Mouse (Mus musculus) hindbrain, postnatal 0 days (tissue): ENCODE results near the gene Slc2a2. TPM values are rescaled to one million over a fixed set of nuclear protein-coding genes. Genes with fewer than 3 reads are reported as not detected.

Source experiments
- ATAC-seq: fragments of 200-750 bp; cut with Nextera tagmentation; 2 replicates; pipeline ENCODE4 v1.8.0; 2017; ENCODE audit warnings: mild to moderate bottlenecking, moderate TSS enrichment, moderate library complexity
- DNase-seq: peaks from one replicate; pipeline ENCODE4 v3.0.0-alpha.2; 2015; ENCODE audit warnings: low spot score
- H3K27ac ChIP-seq: fragments of 300-500 bp; sonication (generic); 2 replicates; pipeline ENCODE4 v1.5.1; 2014; ENCODE audit warnings: mild to moderate bottlenecking
- H3K27me3 ChIP-seq: fragments of 300-500 bp; sonication (generic); 2 replicates; pipeline ENCODE4 v1.6.1; 2014; ENCODE audit warnings: low read length, mixed read lengths; ENCODE audit not compliant: insufficient read depth
- H3K36me3 ChIP-seq: fragments of 300-500 bp; sonication (generic); 2 replicates; pipeline ENCODE4 v1.6.1; 2014; ENCODE audit warnings: low read length, mixed read lengths; ENCODE audit not compliant: insufficient read depth
- H3K4me1 ChIP-seq: fragments of 300-500 bp; sonication (generic); 2 replicates; pipeline ENCODE4 v1.6.1; 2014; ENCODE audit warnings: antibody characterized with exemption, low read length, mixed read lengths; ENCODE audit not compliant: insufficient read depth
- H3K4me2 ChIP-seq: fragments of 300-500 bp; sonication (generic); 2 replicates; pipeline ENCODE4 v1.6.1; 2014; ENCODE audit warnings: low read depth, mild to moderate bottlenecking, low read length, moderate library complexity, mixed read lengths
- H3K4me3 ChIP-seq: fragments of 300-500 bp; sonication (generic); 2 replicates; pipeline ENCODE4 v1.5.1; 2014; ENCODE audit warnings: low read length
- H3K9ac ChIP-seq: fragments of 300-500 bp; sonication (generic); replicated peaks from 2 replicates; pipeline ENCODE4 v1.6.1; 2014; ENCODE audit warnings: mild to moderate bottlenecking, low read length, moderate library complexity, mixed read lengths
- H3K9me3 ChIP-seq: fragments of 300-500 bp; sonication (generic); 2 replicates; pipeline ENCODE4 v1.6.1; 2016; ENCODE audit warnings: low read length, mixed read lengths
- CTCF ChIP-seq: IDR thresholded peaks from 2 replicates; pipeline ENCODE4 v1.5.1; 2016; ENCODE audit warnings: antibody characterized with exemption, control low read depth, low read depth
- WGBS: fragments of 180-500 bp; shearing (Covaris S2); extraction: QIAGEN DNeasy Blood & Tissue Kit; methylation state at CpG from one replicate; pipeline ENCODE4 v1.1.7; 2014; 5-methylcytosine and 5-hydroxymethylcytosine counted together
- polyA plus RNA-seq: library from polyadenylated mRNA; unstranded; fragments of >200 nt; fragmentation: Nextera tagmentation; extraction: Ambion mirVana; gene quantifications from 2 replicates; pipeline ENCODE4 v1.2.1, GENCODE M21; 2015
- total RNA-seq: library from RNA; depleted of rRNA; stranded (reverse); fragments of >200 nt; gene quantifications from 2 replicates; pipeline ENCODE4 v1.2.3, GENCODE M21; 2014

Slc2a2 gene
- total and polyA plus RNA-seq, 2 experiments from 2014 or later, result 0.09 TPM; not detected in 1

DNA sequence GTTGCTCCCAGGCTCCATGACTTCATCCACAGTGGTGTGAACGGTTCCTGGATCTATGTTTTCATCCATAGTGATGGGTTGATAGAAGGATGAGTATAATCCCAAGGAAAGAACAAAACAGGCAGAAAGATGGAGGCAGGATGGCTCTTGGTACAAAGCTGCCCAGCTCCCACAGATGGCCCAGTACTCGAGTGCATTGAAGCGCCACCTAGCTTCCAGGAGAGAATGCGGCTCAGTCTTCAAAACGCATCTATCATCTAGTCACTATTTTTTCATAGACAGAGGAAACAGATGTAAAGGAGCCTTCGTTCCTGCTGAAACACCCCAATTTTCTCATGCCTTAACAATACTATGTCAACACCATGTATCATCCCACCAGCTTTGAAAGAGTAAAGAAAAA lies 25.8 kb downstream of the Slc2a2 start:
- Histone ChIP-seq H3K4me2 (no peak overlapping the region), H3K4me3 (no peak overlapping the region), H3K9me3 (no peaks in the 10 kb centered on the region), H3K27ac (no peak overlapping the region), H3K9ac (no peak overlapping the region), H3K36me3 (no peaks in the 10 kb centered on the region), H3K4me1 (no peaks in the 10 kb centered on the region), H3K27me3 (no peaks in the 10 kb centered on the region)
- TF ChIP-seq CTCF, result peak; percentile 39
- no peak for ATAC-seq
- DNase-seq, result no peak
- WGBS, result 66% methylated on average over 6 of the region's 6 CpGs

GRCm38 (mm10) chr3:28725203-28725602 lies 27.5 kb downstream of the Slc2a2 start:
- no peak overlapping the region for H3K4me2 ChIP-seq
- H3K36me3 ChIP-seq, result no peaks in the 10 kb centered on the region
- H3K9ac ChIP-seq, result no peak overlapping the region
- H3K4me3 ChIP-seq, result no peak overlapping the region
- WGBS, result 95% methylated on average over 13 of the region's 13 CpGs
- H3K4me1 ChIP-seq, result no peaks in the 10 kb centered on the region
- no peak for DNase-seq
- ATAC-seq, result no peak
- H3K9me3 ChIP-seq, result no peaks in the 10 kb centered on the region
- no peak overlapping the region for H3K27ac ChIP-seq
- no peaks in the 10 kb centered on the region for H3K27me3 ChIP-seq
- no peak for TF ChIP-seq CTCF

GRCm38 (mm10) chr3:28726356-28726755 lies 28.7 kb downstream of the Slc2a2 start:
- DNase-seq, result no peak
- Histone ChIP-seq H3K4me2 (no peak overlapping the region), H3K36me3 (no peaks in the 10 kb centered on the region), H3K27me3 (no peaks in the 10 kb centered on the region), H3K9ac (no peak overlapping the region), H3K4me3 (no peak overlapping the region), H3K9me3 (no peaks in the 10 kb centered on the region), H3K4me1 (no peaks in the 10 kb centered on the region), H3K27ac (no peak overlapping the region)
- ATAC-seq, result no peak
- no peak for TF ChIP-seq CTCF
- 97% methylated on average over 7 of the region's 7 CpGs for WGBS

DNA sequence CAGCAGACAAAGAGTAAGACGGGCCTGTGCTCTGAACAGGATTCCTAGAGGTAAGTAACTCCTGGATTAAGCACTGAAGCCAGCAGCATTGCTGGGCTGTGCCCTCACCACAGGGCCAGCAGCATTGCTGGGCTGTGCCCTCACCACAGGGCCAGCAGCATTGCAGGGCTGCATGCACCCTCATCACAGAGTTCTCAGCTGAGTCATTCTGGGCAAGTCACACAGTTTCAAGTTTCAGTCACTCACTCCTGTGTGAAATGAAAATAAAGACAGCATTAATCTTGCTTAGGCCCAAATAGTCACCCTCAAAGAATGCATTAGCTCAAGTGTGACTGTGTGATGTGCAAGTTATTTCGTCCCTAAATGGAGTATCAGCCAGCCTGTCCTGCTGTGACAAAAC lies 37.0 kb downstream of the Slc2a2 start:
- no peaks in the 10 kb centered on the region for H3K9me3 ChIP-seq
- no peak for ATAC-seq
- H3K27me3 ChIP-seq, result no peaks in the 10 kb centered on the region
- H3K4me2 ChIP-seq, result no peak overlapping the region
- H3K27ac ChIP-seq, result no peak overlapping the region
- H3K4me3 ChIP-seq, result no peak overlapping the region
- DNase-seq, result no peak
- H3K9ac ChIP-seq, result no peak overlapping the region
- H3K36me3 ChIP-seq, result no peaks in the 10 kb centered on the region
- no peaks in the 10 kb centered on the region for H3K4me1 ChIP-seq
- WGBS, result 58% methylated on average over 2 of the region's 2 CpGs
- no peak for TF ChIP-seq CTCF

- H3K4me1 ChIP-seq, result no peaks in the 10 kb centered on the region
- H3K9ac ChIP-seq, result no peak overlapping the region
- DNase-seq (no peak), ATAC-seq (no peak)
- H3K27ac ChIP-seq, result no peak overlapping the region
- no peaks in the 10 kb centered on the region for H3K27me3 ChIP-seq
- no peak for TF ChIP-seq CTCF
- H3K36me3 ChIP-seq, result no peaks in the 10 kb centered on the region
- H3K4me3 ChIP-seq, result no peak overlapping the region
- no peak overlapping the region for H3K4me2 ChIP-seq
- H3K9me3 ChIP-seq, result no peaks in the 10 kb centered on the region
- WGBS, result 34% methylated on average over 2 of the region's 2 CpGs
Observed at GRCm38 (mm10) chr3:28736981-28737380, 39.3 kb downstream of the Slc2a2 start.

- Histone ChIP-seq H3K4me1 (no peaks in the 10 kb centered on the region), H3K27ac (no peak overlapping the region), H3K4me3 (no peak overlapping the region), H3K4me2 (no peak overlapping the region), H3K36me3 (no peaks in the 10 kb centered on the region), H3K9ac (no peak overlapping the region), H3K27me3 (no peaks in the 10 kb centered on the region), H3K9me3 (no peaks in the 10 kb centered on the region)
- ATAC-seq (no peak), DNase-seq (no peak)
- no peak for TF ChIP-seq CTCF
- 54% methylated on average over 6 of the region's 6 CpGs for WGBS
Observed at GRCm38 (mm10) chr3:28740353-28740752, 42.6 kb downstream of the Slc2a2 start.

- no peak overlapping the region for H3K9ac ChIP-seq
- H3K4me2 ChIP-seq, result no peak overlapping the region
- DNase-seq (peak; percentile 24), ATAC-seq (peak; percentile 77)
- H3K27ac ChIP-seq, result no peak overlapping the region
- no peaks in the 10 kb centered on the region for H3K27me3 ChIP-seq
- no peaks in the 10 kb centered on the region for H3K36me3 ChIP-seq
- no peak for TF ChIP-seq CTCF
- H3K4me1 ChIP-seq, result no peaks in the 10 kb centered on the region
- 31% methylated on average over 8 of the region's 8 CpGs for WGBS
- no peak overlapping the region for H3K4me3 ChIP-seq
- no peaks in the 10 kb centered on the region for H3K9me3 ChIP-seq
Observed at GRCm38 (mm10) chr3:28743251-28743650, 45.5 kb downstream of the Slc2a2 start.
